Mouse (Mus musculus): ENCODE data around the gene Rack1. TPM values are rescaled to one million over a fixed set of nuclear protein-coding genes. Genes with fewer than 3 reads are reported as not detected.
"Not testable (repeated sequence)": the region's sequence is repeated elsewhere in the genome, so short reads cannot be mapped to it uniquely, and the experiment has no call there.

The Rack1 gene
- total RNA-seq (2021), result 100 to 1,000 TPM; 692 to 818 TPM
- long read RNA-seq, experiment 1, transcript Rack1-201 (8 exons, 1,447 nt), result major isoform, 124 of 149 reads
- long read RNA-seq, experiment 1, partial matches to known transcripts, result 16 of 149 reads
- long read RNA-seq, experiment 1, other reads (novel, unspliced or antisense), result 9 of 149 reads
- long read RNA-seq, experiment 2, transcript Rack1-201 (8 exons, 1,447 nt), result major isoform, 155 of 175 reads
- long read RNA-seq, experiment 2, partial matches to known transcripts, result 12 of 175 reads
- long read RNA-seq, experiment 2, other reads (novel, unspliced or antisense), result 5 of 175 reads

DNA sequence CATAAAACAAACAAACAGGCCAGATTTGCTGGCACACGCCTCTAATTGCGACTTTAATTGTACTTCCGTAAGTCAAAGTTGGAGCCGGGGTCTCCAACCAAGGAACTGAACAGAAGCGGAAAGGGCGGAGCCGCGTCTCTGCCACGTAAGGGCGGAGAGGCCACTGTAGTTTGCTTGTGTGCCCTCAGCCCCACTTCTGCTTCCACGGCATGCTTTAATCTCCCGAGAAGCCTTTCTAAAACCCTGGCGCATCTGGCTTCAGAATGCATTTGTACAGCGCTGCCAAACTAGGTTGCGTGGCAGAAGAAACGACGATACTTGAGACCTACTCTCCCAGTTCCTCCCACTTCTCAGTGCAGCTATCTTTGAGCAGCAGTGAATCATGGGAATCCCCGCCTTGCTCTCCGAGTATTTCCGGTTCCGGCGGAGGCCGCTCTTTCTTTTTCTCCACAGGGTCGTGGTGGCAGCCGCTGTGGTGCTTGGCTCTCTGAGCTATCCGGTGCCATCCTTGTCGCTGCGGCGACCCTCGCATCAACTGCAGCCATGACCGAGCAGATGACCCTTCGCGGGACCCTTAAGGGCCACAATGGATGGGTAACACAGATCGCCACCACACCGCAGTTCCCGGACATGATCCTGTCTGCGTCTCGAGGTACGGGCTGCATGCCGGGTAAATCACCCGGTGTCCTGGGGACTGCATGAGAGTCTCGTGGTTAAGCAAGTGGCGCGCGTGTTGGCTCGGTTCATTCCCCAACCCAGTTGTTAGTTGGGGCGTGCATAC lies at the start of gene Rack1:
Gene Rack1 (plus strand): TSS at position 412 of the 781 bp plus-strand sequence.
- peak; percentile 65 to 86 for DNase-seq (ENCODE audit: low spot score in 2 of 2)

DNA sequence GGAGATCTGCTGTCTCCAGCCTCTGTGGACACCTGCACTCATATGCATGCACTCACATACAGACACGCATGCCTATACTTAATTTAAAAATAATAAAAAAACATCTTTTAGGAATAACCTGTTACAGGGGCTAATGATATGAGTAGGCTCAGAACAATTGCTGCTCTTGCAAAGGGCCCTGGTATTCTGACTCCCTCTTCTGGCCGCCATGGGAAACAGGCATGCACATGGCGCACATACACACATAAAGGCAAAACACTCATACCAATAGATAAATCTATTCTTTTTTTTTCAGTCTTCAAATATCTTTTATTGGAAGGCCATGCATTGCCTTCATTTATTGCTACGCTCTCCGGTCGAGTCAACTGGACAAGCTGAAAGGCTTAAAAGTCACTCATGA lies 49.7 kb upstream of the Rack1 start:
- DNase-seq (ENCODE audit: low spot score in 2 of 2), result no peak

DNA sequence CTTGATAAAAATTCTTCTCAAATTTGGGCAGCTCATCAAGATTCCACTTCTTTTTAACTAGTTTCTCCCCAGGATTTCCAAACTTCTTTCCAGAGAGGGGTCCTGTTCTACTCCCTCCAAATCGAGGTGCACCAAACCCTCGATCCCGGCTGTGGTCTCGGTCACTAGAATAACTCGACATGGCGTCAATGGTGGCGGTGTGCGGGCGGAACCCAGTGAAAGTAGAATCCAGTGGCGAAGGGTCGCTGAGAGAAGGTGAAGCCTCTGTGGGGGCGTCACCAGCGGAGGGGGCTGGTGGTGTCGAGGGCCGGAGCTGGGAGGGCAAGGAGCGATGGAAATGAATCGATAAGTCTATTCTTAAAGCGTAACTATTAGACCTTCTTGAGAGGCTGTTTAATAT lies 46.6 kb upstream of the Rack1 start:
- not testable (repeated sequence) for DNase-seq (ENCODE audit: low spot score in 2 of 2)

DNA sequence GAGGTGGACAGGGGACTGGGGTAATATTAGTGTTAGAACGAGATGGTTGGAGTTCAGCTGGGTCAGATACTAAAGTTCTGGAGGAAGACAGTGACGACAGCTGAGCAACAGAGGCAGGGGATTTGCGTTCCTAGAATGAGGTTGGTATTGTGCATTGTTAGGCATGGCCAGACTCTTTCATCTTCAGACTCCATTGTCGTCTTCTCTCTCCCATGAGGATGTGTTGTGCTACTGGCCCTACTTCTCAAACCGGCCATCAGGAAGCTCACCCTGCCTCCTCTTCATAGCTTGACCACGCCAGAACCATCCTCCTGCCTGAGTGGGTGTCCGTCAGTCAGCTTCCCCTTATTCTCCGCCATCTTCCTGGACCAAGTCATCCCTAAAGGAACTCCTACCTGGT lies 41.1 kb upstream of the Rack1 start:
- DNase-seq (ENCODE audit: low spot score in 2 of 2), result no peak

DNA sequence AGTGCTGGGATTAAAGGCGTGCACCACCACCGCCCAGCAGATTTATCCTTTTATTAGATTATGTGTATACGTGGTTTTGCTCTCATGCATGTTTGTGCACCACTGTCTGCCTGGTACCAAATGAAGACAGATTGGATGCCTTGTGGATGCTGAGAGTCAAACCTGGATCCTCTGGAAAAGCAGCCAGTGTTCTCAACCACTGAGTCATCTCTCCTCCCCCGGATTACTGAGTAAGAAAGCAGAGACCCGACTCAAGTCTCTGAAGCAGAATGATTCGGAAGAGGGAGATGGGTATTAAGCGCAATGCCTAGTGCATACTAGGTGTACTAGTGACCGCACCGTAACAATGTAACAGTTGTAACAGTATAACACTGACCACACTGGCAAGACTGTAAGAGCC lies 36.0 kb upstream of the Rack1 start:
- no peak for DNase-seq (ENCODE audit: low spot score in 2 of 2)

DNA sequence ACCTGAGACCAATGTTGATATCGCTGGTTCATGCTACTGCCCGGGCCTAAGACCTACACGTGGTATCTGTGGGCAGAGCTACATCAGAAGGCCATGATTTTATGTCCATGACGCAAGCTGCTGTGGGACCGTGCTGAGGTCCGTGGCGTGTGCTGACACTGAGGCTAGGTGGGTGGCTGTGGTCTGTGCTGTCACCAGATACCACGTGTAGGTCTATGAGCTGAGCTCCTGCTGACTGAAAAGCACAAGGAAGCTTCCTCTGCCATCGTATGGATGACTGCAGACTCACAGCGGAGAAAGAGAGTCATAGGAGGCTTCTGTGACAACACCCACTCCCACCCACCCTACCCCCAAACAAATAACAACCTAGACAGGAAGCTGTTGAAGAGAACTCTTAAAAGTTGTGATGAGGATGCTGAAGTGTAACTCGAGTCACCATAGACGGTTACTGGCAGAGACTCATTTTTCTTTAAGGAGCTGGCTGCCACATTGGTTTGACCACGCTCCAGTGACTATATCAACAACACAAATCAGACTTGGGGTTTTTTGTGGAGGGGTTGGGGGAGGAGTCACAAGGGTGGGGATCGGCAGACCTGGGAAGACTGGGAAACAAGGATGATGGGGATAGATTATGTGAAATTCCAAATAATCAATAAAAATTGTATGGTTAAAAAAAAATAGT lies 32.8 kb upstream of the Rack1 start:
- DNase-seq (ENCODE audit: low spot score in 2 of 2), result no peak

DNA sequence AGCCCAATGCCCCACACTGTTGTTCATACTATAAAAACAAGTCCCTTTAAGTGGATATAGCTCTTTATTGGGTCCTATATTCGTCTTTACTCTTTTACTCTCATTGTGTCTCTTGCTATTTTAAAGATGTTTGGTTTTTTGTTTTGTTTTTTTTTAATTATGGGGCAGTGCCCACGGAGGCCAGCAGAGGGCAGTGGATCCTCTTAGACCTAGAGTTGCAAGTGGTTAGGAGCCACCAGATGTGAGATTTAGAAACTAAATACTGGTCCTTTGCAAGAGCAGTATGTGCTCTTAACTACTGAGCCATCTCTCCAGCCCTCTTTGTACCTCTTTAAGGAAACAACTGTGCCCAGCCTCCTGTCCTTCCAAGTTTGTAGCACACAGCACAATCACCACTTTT lies 28.4 kb upstream of the Rack1 start:
- DNase-seq (ENCODE audit: low spot score in 2 of 2), result no peak

DNA sequence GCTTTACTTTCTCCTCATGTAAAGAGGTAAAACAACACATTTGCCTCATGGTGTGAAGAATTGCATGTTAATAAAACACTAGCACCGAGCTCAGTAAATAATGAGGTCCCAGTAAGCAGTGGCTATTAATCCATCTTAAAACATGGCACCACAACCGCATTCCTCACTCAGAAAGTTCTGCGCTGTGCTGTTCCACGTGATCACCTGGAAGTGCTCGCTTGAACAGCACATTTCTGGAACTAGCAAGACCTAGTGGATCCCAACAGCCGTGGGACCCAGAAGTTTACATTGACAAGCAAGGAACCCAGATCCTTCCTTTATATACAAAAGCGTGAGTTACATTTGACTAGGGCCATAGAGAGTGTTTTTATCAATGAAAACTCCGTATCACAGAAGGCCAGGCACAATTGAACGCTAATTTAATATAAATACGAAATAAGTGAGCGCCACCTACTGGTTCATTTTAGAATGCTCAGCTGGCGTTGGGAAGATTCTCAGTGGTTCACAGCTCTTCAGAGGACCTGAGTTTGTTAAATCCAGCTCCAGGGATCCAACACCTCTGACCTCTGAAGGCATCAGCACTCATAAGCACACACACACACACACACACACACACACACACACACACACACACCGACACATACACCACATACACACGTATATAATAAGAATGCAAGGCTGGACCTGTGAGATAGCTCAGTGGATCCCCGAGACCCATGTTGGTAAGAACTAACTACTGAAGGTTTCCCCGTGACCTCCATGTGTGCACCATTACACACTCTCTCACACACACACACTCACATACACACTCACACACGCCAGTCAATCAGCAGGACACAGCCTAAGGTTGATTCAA lies 25.5 kb upstream of the Rack1 start:
- peak in 1 of 2 experiments; percentile 40 for DNase-seq (ENCODE audit: low spot score in 2 of 2)

DNA sequence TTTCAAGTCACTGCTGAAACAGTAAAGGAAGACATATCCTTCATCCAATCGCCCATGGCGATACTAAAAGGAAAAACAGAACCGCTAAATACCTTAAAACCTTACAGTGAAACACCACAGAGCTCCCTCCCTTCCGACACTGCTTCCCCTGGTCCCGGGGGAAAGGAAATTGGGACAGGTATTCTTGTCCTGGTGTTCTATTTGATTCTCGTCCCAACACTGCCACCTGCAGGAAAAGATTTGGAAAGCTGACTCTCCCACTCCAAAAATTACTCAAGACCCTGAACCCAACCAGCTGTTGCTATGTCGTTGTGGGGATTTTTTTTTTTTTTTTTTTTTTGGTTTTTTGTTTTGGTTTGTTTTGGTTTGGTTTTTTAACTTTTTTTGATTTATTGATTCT lies 24.6 kb upstream of the Rack1 start:
- peak in 1 of 2 experiments; percentile 41 for DNase-seq (ENCODE audit: low spot score in 2 of 2)

DNA sequence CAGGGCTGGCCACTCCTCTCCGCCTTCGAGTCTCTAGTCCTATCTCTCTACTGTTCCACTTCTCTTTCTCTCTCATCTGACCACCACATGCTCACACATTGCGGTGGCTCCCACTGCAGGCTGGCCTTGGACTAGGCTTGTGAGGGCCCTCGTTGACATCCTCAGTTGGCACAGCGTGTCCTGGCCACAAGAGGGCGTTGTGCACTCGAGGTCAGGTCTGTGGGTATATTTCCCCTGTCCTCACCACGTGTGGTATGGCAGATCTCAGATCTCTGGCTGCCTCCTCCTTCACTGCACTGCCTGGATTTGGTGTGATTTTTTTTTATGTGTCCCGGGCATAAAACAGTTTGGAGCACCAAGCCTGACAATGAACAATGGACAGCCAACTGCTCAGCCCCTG lies 23.5 kb upstream of the Rack1 start:
- DNase-seq (ENCODE audit: low spot score in 2 of 2), result peak in 1 of 2 experiments; percentile 13

DNA sequence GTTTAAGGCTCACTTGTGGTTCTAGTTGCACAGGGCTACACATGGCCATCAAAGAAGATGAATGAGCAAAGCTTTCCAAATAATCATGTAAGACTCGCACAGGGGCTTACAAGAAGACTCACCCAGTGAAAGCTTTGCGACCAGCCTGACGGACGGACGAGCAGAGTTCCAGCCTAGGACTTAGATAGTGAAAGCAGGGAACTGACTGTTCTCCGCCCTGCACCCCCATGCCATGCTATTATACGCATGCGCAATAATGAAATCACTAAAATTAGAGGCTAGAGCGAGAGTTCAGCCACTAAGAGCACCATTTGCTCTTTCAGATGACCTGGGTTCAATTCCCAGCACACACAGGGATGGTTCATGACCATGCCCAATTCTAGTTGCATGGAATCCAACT lies 22.8 kb upstream of the Rack1 start:
- DNase-seq (ENCODE audit: low spot score in 2 of 2), result no peak

DNA sequence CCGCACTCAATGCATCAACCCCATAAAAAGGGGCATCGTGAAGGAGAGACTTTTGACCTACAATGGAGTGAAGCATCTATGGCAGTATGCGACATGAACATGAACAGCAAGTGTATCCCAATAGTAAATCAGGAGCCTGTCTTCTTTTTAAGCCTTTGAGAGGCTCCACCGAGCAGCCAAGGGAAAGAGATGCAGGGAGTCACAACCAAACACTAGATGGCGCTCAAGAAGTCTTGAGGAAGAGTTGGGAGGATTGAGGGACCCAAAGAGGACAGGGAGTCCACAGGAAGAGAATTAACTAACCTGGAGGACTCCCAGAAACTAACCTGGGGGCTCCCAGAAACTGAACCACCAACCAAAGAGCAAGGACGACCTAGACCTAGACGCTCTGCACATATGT lies 20.7 kb upstream of the Rack1 start:
- no peak for DNase-seq (ENCODE audit: low spot score in 2 of 2)

DNA sequence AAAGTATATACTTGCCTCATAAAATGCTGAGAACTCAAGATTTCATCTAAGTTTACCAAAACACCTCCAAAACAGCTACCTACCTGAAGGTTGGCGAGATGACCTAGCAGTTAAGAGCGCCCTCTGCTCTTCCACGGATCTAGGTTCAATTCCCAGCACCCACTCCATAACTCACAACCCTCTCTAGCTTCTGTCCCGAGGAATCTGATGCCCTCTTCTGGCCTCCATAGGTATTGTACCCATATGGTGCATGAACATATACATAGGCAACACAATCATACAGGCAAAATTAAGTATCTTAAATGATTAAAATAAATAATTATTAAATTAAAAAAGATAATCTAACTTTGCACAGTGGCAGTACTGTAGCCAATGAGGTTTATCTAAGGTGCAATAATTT lies 17.9 kb upstream of the Rack1 start:
- no peak for DNase-seq (ENCODE audit: low spot score in 2 of 2)

DNA sequence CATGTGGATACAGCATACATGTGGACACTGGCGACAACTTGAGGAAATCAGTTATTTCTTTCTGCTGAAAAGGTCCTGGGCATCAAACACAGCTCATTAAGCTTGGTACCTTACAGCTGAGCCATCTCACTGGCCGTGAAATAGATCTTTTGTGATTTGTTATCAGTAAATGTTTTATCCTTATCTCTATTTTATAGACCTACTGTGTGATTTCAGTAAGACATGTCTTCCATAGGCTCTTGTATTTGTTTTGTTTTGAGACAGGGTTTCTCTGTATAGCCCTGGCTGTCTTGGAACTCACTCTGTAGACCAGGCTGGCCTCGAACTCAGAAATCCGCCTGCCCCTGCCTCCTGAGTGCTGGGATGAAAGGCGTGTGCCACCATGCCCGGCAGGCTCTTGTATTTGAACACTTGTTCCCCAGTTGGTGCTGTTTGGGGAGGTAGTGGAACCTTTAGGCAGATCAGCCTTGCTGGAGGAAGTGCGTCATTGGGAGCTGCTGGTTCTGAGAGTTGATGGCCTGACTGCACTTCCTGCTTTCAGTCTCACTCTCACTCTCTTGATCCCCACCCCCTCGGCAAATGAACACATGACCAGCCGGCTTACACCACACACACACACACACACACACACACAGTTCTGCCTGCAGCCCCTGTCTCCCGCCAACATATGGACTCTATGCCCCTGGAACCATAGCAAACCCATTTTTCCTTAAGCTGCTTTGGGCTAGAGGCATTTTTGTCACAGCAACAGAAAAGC lies 12.5 kb upstream of the Rack1 start:
- no peak for DNase-seq (ENCODE audit: low spot score in 2 of 2)

DNA sequence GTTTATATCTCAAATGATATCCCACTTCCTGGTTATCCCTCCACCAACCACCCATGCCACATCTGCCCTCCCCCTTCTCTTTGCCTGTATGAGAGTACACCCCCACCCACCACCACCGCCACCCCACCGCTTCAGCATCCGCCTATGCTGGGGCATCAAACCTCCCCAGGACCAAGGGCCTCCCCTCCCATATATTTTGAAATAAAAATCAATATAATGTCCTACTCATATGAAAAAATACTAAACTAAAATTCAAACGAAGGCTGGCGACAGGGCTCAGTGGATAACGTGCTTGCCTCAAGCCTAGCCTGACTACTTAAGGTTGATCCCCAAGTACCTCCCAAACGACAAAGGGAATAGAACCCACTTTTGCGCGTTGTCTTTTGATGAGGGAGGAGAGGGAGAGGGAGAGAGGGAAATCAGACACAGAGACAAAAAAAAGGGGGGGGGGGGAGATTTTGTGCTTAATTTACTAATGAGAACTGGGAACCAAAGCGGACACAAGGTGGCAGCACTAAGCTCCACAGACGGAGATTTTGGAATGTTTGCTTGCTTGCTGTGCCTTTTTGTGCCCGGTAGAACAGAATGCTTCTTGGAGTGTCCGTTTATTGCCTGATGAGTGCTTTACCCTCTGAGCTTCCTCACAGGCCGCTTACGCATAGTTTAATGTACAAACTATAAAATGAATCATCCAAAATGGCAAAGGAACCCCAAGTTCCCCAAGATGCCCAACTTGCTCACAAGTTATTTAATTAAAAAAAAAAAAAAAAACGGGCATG lies 11.6 kb upstream of the Rack1 start:
- DNase-seq (ENCODE audit: low spot score in 2 of 2), result peak; percentile 32 to 76

DNA sequence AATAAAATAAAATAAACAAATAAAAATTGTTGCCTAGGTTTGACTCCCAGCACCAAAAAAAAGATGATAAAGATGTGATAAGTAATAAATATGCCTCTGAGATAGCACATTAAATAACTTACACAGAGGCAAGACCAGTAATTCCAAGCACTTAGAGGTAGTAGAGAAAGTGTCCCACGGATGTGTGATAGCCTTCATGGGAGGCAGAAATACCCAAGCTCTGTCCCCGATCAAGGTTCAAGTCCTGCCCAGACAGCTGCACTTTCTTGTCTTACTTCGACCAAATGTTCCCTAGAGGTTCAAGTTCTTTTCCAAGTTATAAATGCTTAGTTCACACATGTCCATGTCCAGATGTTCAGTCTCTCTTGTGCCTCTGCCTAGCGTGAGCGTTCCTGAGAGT lies 10.9 kb upstream of the Rack1 start:
- DNase-seq (ENCODE audit: low spot score in 2 of 2), result no peak

DNA sequence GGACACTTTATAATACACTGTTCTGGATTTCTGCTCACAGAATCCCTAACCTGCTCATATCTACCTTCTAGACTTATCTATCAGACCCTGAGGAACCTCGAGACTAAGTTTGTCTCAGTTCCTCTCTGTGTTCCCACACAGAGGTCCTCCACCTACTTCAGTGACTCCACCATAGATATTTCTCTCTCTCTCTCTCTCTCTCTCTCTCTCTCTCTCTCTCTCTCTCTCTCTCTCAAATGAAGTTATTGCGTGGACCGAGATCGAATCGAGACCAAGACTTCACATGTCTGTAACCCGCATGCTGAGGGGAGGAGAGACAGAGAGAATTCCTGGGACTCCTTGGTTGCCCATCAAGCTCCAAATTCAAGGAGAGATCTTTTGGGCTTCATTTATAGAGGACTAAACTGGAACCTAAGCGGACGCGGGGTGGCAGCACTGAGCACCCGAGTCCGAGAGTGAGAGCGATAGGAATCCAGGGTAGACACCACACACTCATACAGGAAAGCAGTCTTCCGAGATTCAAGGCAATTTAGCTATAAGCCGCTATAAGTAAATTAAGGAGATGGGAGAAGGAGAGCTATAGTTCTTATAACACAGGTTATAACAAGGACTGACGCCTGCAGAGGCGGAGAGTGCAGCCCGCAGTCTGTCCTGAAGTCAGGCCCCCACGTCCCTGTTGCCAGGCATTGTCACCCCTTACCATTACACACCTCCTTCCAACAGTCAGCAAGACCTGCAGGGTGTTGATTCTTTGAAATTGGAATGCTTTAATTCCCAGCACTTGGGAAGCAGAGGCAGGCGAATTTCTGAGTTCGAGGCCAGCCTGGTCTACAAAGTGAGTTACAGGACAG lies 9.9 kb upstream of the Rack1 start:
- peak; percentile 74 to 85 for DNase-seq (ENCODE audit: low spot score in 2 of 2)

DNA sequence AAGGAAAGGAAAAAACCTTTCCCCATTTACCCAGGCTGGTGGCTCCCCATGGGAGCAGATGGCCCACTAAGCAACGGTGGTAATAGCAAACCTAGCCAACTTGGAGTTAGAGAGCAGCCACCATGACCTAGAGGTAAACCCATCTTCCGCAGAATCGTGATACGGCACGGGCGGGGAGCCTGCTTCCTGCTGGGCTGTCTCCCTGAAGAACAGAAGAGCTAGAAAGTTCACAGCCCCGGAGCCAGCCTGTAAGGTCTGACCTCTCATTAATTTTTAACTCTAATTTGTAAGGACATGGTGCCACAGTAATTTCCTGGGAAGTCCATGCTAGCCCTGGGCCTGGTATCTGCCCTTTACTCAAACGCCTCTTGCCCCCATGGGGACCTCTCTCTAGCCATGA lies 9.2 kb upstream of the Rack1 start:
- DNase-seq (ENCODE audit: low spot score in 2 of 2), result no peak

DNA sequence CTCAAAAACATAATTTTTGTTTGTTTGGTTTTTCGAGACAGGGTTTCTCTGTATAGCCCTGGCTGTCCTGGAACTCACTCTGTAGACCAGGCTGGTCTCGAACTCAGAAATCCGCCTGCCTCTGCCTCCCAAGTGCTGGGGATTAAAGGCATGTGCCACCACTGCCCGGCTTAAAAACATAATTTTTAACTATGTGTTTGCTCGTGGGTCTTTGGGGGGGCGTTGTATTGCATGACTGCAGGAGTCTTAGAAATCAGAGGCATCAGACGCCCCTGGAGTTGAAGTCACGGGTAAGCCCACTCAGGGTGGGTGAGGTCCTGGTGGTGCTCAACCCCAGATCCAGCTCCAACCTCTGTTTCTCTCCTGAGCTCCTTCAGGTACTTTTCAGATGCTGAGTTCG lies 8.2 kb upstream of the Rack1 start:
- not testable (repeated sequence) for DNase-seq (ENCODE audit: low spot score in 2 of 2)

Measured in gastrocnemius, postnatal 4 days (tissue).